Mouse (Mus musculus) thymus, adult 2 months (tissue): Measurements from ENCODE around the gene Acvr2a. TPM values are rescaled to one million over a fixed set of nuclear protein-coding genes. Genes with fewer than 3 reads are reported as not detected.

Experiments
- DNase-seq: peaks from one replicate; pipeline ENCODE4 v3.0.0; 2021
- H3K27ac ChIP-seq: fragments of 200-500 bp; 2 replicates; pipeline ENCODE4 v1.5.1; 2012; ENCODE audit warnings: low read length, control low read depth; ENCODE audit not compliant: control insufficient read depth, insufficient read depth
- H3K27me3 ChIP-seq: fragments of 200-500 bp; 2 replicates; pipeline ENCODE4 v1.6.1; 2012; ENCODE audit warnings: mild to moderate bottlenecking, low read length, moderate library complexity, mixed read lengths; ENCODE audit not compliant: control insufficient read depth, insufficient read depth
- H3K36me3 ChIP-seq: fragments of 200-500 bp; 2 replicates; pipeline ENCODE4 v1.6.1; 2012; ENCODE audit warnings: mild to moderate bottlenecking, low read length, moderate library complexity; ENCODE audit not compliant: control insufficient read depth, insufficient read depth
- H3K4me1 ChIP-seq: fragments of 200-500 bp; replicated peaks from 2 replicates; pipeline ENCODE4 v1.6.1; 2012; ENCODE audit warnings: low read length; ENCODE audit not compliant: control insufficient read depth, insufficient read depth
- H3K4me3 ChIP-seq: fragments of 200-500 bp; 2 replicates; pipeline ENCODE4 v1.5.1; 2012; ENCODE audit warnings: mild to moderate bottlenecking, low read length, control low read depth, moderate library complexity; ENCODE audit not compliant: control insufficient read depth, insufficient read depth
- CTCF ChIP-seq: fragments of 200-500 bp; IDR thresholded peaks from 2 replicates; pipeline ENCODE4 v1.5.1; 2012; ENCODE audit warnings: mild to moderate bottlenecking, control low read depth, low read length, moderate library complexity, borderline replicate concordance; ENCODE audit not compliant: control insufficient read depth, poor library complexity, insufficient read depth; ENCODE audit errors: extremely low read depth
- POLR2A ChIP-seq: fragments of 200-500 bp; IDR thresholded peaks from 2 replicates; pipeline ENCODE4 v1.6.1; 2012; ENCODE audit warnings: mild to moderate bottlenecking, low read length, control low read depth, moderate library complexity; ENCODE audit not compliant: control insufficient read depth, poor library complexity, insufficient read depth; ENCODE audit errors: extremely low read depth
- WGBS: fragments of 180-500 bp; shearing (Covaris S2); methylation state at CpG from one replicate; pipeline ENCODE4 v1.1.7; 2018; 5-methylcytosine and 5-hydroxymethylcytosine counted together
- polyA plus RNA-seq: library from polyadenylated mRNA; depleted of rRNA; stranded (reverse); fragments of >200 nt; gene quantifications from 2 replicates; pipeline ENCODE4 v1.2.3, GENCODE M21; 2012

The Acvr2a gene
- polyA plus RNA-seq, 1 experiment = 1.0 TPM

DNA sequence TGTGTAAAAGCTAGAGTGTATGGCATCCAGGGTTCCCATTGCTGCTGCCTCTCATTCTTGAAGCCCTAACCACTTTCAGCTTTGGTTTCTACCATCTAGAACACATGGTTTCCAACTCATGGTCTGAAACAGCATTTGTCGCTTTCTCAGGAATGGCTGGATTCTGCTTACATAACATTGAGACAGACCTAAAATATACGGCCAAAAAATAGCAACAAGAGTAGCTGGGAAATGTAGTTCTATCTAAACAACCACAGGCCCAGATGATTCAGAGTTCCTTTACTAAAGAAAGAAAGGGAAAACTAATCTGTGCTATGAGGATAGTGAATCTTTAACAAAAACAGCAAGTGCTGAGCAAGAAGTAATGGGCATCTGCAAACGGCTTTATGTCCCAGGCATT lies 38.6 kb upstream of the Acvr2a start:
- TF ChIP-seq CTCF (no peak), POLR2A (no peak)
- 98% methylated on average over 3 of the region's 3 CpGs for WGBS

DNA sequence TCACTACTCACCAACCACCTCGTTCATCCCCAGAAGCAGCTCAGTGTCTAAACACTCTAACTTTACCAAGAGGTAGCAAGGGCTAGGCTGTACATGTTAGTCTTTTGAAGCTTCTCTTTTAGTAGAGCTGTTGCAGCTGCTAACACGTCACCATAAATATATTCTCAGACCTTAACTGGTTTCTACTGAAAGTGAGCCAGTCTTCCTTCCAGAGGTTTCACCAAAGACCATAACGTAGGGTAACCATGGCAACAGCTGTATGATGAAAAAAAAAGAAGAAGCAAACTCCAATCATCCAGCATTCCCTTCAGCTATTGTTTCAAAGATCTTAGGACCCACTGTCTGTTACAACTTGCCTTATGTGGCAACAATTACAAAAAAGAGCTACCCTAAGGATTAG lies 25.0 kb upstream of the Acvr2a start:
- no peak overlapping the region for H3K4me3 ChIP-seq
- H3K27me3 ChIP-seq = no peaks in the 10 kb centered on the region
- DNase-seq = no peak
- H3K4me1 ChIP-seq = no peaks in the 10 kb centered on the region
- no peak overlapping the region for H3K27ac ChIP-seq
- no peak for TF ChIP-seq CTCF
- no peak for TF ChIP-seq POLR2A
- H3K36me3 ChIP-seq = no peaks in the 10 kb centered on the region
- 66% methylated on average over 3 of the region's 3 CpGs for WGBS

More for the DNA sequence above, 38.6 kb upstream of the Acvr2a start:
- Histone ChIP-seq H3K4me1 (no peaks in the 10 kb centered on the region), H3K27ac (no peak overlapping the region), H3K4me3 (no peak overlapping the region), H3K36me3 (no peaks in the 10 kb centered on the region), H3K27me3 (no peaks in the 10 kb centered on the region)
- DNase-seq = no peak

DNA sequence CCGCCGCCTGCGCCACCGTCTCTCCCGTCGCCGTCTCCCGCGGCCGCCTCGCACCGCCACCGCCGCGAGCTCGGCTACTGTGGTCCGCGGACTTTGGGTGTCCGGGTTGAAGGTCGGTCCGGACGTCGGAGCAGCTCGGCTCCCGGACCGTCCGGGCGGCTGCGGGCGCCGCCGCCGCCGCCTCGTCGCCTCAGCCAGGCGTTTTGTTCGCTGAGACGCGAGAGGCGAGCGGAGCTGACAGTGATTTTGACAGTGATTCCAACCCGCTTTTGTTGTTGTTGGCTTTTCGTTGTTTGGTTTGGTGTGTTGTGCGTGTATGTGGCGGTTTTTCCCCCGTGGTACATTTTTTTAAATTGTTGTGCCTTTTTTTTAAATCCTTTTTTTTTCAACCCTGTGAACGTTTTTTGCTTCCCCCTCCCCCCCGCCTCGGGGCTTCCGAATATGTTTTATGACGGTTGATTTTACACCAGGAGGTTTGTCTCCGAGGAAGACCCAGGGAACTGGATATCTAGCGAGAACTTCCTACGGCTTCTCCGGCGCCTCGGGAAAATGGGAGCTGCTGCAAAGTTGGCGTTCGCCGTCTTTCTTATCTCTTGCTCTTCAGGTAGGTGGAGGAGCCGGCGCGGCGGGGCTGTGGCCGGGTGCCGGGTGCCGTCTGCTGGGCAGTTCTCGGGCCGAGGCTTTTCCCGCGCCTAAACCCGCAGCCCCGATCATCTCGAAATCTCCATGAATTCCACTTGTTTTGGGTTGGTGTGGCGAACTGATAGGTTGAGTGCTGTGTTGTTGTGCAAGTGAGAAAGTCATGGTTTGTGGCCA lies 522 bp downstream of the Acvr2a start:
- under 1% methylated on average over 76 of the region's 76 CpGs for WGBS
- 0 out of 2 replicates have a peak, but pooled peaks cover 3% of the 10 kb centered on the region for H3K4me1 ChIP-seq
- TF ChIP-seq POLR2A (no peak), CTCF (no peak)
- no peaks in the 10 kb centered on the region for H3K36me3 ChIP-seq
- no peak overlapping the region for H3K27ac ChIP-seq
- peak overlapping the region; percentile 92 for H3K4me3 ChIP-seq
- peak; percentile 21 for DNase-seq
- H3K27me3 ChIP-seq = peaks cover 4% of the 10 kb centered on the region; the same call in 1 of the 2 replicates

DNA sequence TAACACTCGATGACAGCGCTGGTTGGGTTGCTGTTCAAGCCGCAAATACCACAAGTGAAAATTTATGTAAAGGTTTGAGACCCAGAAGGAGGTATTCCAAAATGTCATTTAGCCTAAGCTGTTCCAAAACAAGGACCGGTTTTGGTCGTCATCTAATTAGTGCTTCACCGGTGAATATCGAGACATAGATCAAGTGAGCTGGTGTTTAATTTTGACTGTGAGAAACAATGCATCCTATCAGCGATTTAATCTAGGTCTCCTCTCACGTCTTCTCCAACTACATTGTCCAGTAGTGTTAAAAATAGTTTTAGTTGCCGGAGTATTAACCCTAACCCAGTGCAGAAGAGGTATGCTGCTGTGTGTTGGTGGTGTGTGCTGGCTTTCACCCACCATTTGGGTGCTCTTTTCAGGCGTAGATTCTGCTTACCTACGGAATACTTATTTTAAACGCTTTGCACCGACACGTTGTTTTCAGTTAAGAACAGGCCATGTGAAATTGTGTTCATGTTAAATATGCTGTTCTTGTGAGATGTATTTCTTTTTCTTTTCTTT lies 1.2 kb downstream of the Acvr2a start:
- no peak for DNase-seq
- no peak for TF ChIP-seq POLR2A
- TF ChIP-seq CTCF = no peak
- 8% methylated on average over 15 of the region's 15 CpGs for WGBS
- Histone ChIP-seq H3K27me3 (peaks cover 4% of the 10 kb centered on the region; the same call in 1 of the 2 replicates), H3K27ac (no peak overlapping the region), H3K4me3 (peak overlapping the region; percentile 92), H3K36me3 (no peaks in the 10 kb centered on the region), H3K4me1 (0 out of 2 replicates have a peak, but pooled peaks cover 3% of the 10 kb centered on the region)

DNA sequence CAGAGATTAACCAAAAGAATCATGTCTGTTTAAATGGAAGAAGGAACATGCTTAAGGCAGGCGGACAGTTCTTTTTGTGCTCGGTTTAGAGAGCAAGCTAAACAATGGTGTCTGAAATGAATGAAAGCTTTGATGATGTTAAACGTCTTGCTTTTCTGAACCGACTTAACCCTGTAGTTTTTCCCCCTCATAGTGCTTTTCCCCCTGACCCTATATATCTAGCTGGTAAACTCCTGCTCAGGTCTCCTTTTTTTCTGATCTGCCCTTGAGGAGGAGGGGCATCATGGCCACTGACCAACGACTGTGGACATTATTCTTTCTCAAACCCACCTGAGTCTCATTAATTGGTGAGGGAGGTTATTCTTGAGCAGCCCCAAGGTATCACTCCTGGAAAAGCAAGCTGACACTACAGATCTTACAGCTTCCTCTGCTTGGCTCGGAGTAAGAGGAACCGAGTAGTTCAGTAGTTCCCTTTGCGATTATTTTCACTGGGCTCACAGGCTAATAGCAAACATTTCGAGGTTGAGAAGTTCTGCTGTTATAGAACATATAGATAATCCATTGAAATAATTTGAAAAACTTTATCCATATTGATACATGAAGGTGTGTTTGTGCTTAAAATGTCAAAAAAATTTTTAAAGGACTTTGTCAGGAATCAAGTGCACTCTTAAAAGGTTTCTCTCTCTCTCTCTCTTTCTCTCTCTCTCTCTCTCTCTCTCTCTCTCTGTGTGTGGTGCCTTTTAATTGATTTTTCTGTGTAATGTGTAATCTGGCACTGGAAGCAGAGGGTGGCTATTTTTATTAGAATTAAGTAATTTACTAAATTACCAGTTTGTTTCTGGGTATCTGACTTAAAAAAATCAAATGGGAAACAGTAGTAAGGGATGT lies 2.5 kb downstream of the Acvr2a start:
- no peaks in the 10 kb centered on the region for H3K36me3 ChIP-seq
- H3K4me1 ChIP-seq = 0 out of 2 replicates have a peak, but pooled peaks cover 3% of the 10 kb centered on the region
- peaks cover 4% of the 10 kb centered on the region; the same call in 1 of the 2 replicates for H3K27me3 ChIP-seq
- DNase-seq = no peak
- H3K27ac ChIP-seq = no peak overlapping the region
- no peak for TF ChIP-seq POLR2A
- H3K4me3 ChIP-seq = no peak overlapping the region
- WGBS = 28% methylated on average over 9 of the region's 9 CpGs

DNA sequence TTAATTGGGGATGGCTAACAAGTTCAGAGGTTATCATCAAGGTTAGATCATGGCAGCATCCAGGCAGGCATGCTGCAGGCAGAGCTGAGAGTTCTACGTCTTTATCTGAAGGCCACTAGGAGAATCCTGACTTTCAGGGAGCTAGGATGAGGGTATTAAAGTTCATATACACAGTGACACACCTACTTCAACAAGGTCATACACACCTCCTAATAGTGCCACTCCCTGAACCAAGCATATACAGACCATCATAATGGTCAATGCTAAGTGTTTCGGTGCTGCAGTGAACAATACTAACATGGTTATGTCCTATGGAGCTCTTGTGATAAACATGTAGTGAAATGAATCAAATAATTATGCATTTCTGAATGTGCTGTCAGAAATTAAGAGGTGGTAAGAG lies 12.0 kb downstream of the Acvr2a start:
- 95% methylated on average over 2 of the region's 2 CpGs for WGBS
- H3K36me3 ChIP-seq = no peaks in the 10 kb centered on the region
- H3K27me3 ChIP-seq = no peaks in the 10 kb centered on the region
- no peak overlapping the region for H3K4me3 ChIP-seq
- H3K4me1 ChIP-seq = no peaks in the 10 kb centered on the region
- TF ChIP-seq CTCF (no peak), POLR2A (no peak)
- no peak overlapping the region for H3K27ac ChIP-seq
- DNase-seq = no peak
